In genomic region chr9:106345167-106345566, GRCm38 (mm10) we compare ENCODE assay signal across 9 mouse cellular contexts. TPM values are rescaled to one million over a fixed set of nuclear protein-coding genes. Genes with fewer than 3 reads are reported as not detected.
DNase-seq lines count a peak whose midpoint lies in the region; ATAC-seq and TF ChIP-seq lines count a peak whose summit lies in the region.
"Had no signal": no experiment of that assay in that cellular context is flagged by ENCODE, and none has a peak within 500 bp of the region (broad histone marks: within the 10 kb centered on the region; RNA-seq: fewer than 3 reads in every experiment).

No protein-coding gene starts in this region.

- DNase-seq in 3134 (ENCODE audit: extremely low read depth, insufficient read length, low spot score), result peak; percentile 79
- DNase-seq in Muller cell, postnatal 12 days (ENCODE audit: inconsistent ontology term), result peak; percentile 95
- DNase-seq in lung, adult 18-20 months, result peak; percentile 71 to 78
- no peak for DNase-seq in layer of hippocampus, adult 11-12 months (ENCODE audit: low spot score)

- H3K4me1 ChIP-seq in cortical plate, adult 2 months (ENCODE audit: control insufficient read depth, insufficient read depth, low read length), result peaks cover 15% of the 10 kb centered on the region
- peaks cover 15% of the 10 kb centered on the region for H3K4me1 ChIP-seq in heart, embryonic 16.5 days (ENCODE audit: control insufficient read depth, insufficient read depth, low read length)
- peaks cover 22% of the 10 kb centered on the region for H3K4me1 ChIP-seq in stomach, embryonic 15.5 days
- 0 out of 2 replicates have a peak, but pooled peaks cover 5% of the 10 kb centered on the region for H3K4me1 ChIP-seq in liver, embryonic 12.5 days

- no peak for TF ChIP-seq POLR2A in cortical plate, adult 2 months (IDR thresholded peaks at IDR 0.05; ENCODE audit: extremely low read depth, insufficient read depth, low read length)

- no peak overlapping the region for H3K4me2 ChIP-seq in heart, embryonic 16.5 days (ENCODE audit: low read depth, low read length)
- peak overlapping the region; percentile 16; the same call in 1 of the 2 replicates for H3K4me2 ChIP-seq in stomach, embryonic 15.5 days
- H3K4me2 ChIP-seq in liver, embryonic 12.5 days, result no peak overlapping the region

- WGBS in heart, embryonic 16.5 days, result 38% methylated on average over 6 of the region's 6 CpGs
- 44% methylated on average over 6 of the region's 6 CpGs for WGBS in stomach, embryonic 15.5 days
- 55% methylated on average over 6 of the region's 6 CpGs for WGBS in liver, embryonic 12.5 days (ENCODE audit: insufficient replicate concordance)

- no peaks in the 10 kb centered on the region for H3K9me3 ChIP-seq in heart, embryonic 16.5 days (replicated peaks; ENCODE audit: control insufficient read depth, low read length)
- no peaks in the 10 kb centered on the region for H3K9me3 ChIP-seq in stomach, embryonic 15.5 days
- no peaks in the 10 kb centered on the region for H3K9me3 ChIP-seq in liver, embryonic 12.5 days (replicated peaks)

- H3K36me3 ChIP-seq in heart, embryonic 16.5 days (ENCODE audit: control insufficient read depth, insufficient read depth), result no peaks in the 10 kb centered on the region
- H3K36me3 ChIP-seq in stomach, embryonic 15.5 days, result no peaks in the 10 kb centered on the region
- no peaks in the 10 kb centered on the region for H3K36me3 ChIP-seq in liver, embryonic 12.5 days

- H3K4me3 ChIP-seq in cortical plate, adult 2 months (ENCODE audit: insufficient read depth, low read length), result no peak overlapping the region
- H3K4me3 ChIP-seq in heart, embryonic 16.5 days (ENCODE audit: low read length), result no peak overlapping the region
- H3K4me3 ChIP-seq in stomach, embryonic 15.5 days (replicated peaks), result no peak overlapping the region
- H3K4me3 ChIP-seq in liver, embryonic 12.5 days, result no peak overlapping the region

- peak; percentile 79 for ATAC-seq in heart, embryonic 16.5 days (replicated peaks; ENCODE audit: extremely low read depth, insufficient read depth, low FRiP score)
- peak; percentile 54; the same call in 1 of the 2 replicates for ATAC-seq in stomach, embryonic 15.5 days (ENCODE audit: insufficient read depth, low FRiP score, low read depth)
- no peak for ATAC-seq in liver, embryonic 12.5 days

- no peaks in the 10 kb centered on the region for H3K27me3 ChIP-seq in heart, embryonic 16.5 days (ENCODE audit: control insufficient read depth, insufficient read depth, low read length)
- no peaks in the 10 kb centered on the region for H3K27me3 ChIP-seq in stomach, embryonic 15.5 days (replicated peaks)
- no peaks in the 10 kb centered on the region for H3K27me3 ChIP-seq in liver, embryonic 12.5 days (replicated peaks)

- H3K27ac ChIP-seq in cortical plate, adult 2 months (ENCODE audit: insufficient read depth, low read length), result peak overlapping the region; percentile 88
- peak overlapping the region; percentile 63 for H3K27ac ChIP-seq in heart, embryonic 16.5 days (ENCODE audit: low read length)
- peak overlapping the region; percentile 68 for H3K27ac ChIP-seq in stomach, embryonic 15.5 days
- no peak overlapping the region for H3K27ac ChIP-seq in liver, embryonic 12.5 days
- H3K27ac ChIP-seq: liver, embryonic 14.5 days had no signal

- peak overlapping the region; percentile 55 for H3K9ac ChIP-seq in heart, embryonic 16.5 days (ENCODE audit: low read length)
- 0 out of 2 replicates have a peak overlapping the region, but pooled peaks have one; percentile 2 for H3K9ac ChIP-seq in stomach, embryonic 15.5 days
- no peak overlapping the region for H3K9ac ChIP-seq in liver, embryonic 12.5 days
- H3K9ac ChIP-seq: liver, embryonic 14.5 days had no signal

- no peak for TF ChIP-seq CTCF in cortical plate, adult 2 months (IDR thresholded peaks at IDR 0.05; ENCODE audit: extremely low read depth, insufficient read depth, low read length)

RNA-seq across cellular contexts. Expression of gene Dusp7, which starts 23.3 kb away (rescaled TPM):
- 128 and 130 TPM in 2 replicates for polyA plus RNA-seq in cortical plate, adult 2 months (2012; rRNA removed)
- 7.9 and 10.2 TPM in 2 replicates for polyA plus RNA-seq in heart, embryonic 16.5 days (2015; fragmentation: Nextera tagmentation; extraction: Ambion mirVana)
- polyA plus RNA-seq in stomach, embryonic 15.5 days (2015; fragmentation: Nextera tagmentation; extraction: Ambion mirVana), result 16.8 and 17.1 TPM in 2 replicates
- polyA plus RNA-seq in liver, embryonic 12.5 days (2016; fragmentation: Nextera tagmentation; extraction: Ambion mirVana), result 10.4 and 10.5 TPM in 2 replicates
